Mouse (Mus musculus) spleen, adult 2 months (tissue): Measurements from ENCODE around the gene Atp6v0d1.

ENCODE experiments used
- CTCF ChIP-seq: fragments of 200-500 bp; IDR thresholded peaks from 2 replicates; pipeline ENCODE4 v1.5.1; 2011; ENCODE audit warnings: mild to moderate bottlenecking, inconsistent platforms; ENCODE audit not compliant: insufficient read depth, insufficient read length, insufficient replicate concordance; ENCODE audit errors: extremely low read depth
- POLR2A ChIP-seq: fragments of 200-500 bp; IDR thresholded peaks from 2 replicates; pipeline ENCODE4 v1.6.1; 2011; ENCODE audit warnings: low read depth, low read length, inconsistent platforms

GRCm38 (mm10) chr8:105521061-105521460 lies 44.8 kb downstream of the Atp6v0d1 start:
- TF ChIP-seq CTCF, result no peak
- TF ChIP-seq POLR2A, result no peak
